Mouse (Mus musculus): ENCODE data around the gene Tspan1. TPM values are rescaled to one million over a fixed set of nuclear protein-coding genes. Genes with fewer than 3 reads are reported as not detected.

Gene Tspan1
- polyA plus RNA-seq, 1 experiment from 2014 or later = 0.10 TPM

GRCm38 (mm10) chr4:116185083-116185482 lies 17.7 kb upstream of the Tspan1 start:
- Histone ChIP-seq H3K9me3 (ENCODE audit: control insufficient read depth, low read length) (no peaks in the 10 kb centered on the region), H3K4me1 (replicated peaks; ENCODE audit: control insufficient read depth, insufficient read depth, low read length) (no peaks in the 10 kb centered on the region), H3K9ac (replicated peaks; ENCODE audit: low read depth, low read length) (no peak overlapping the region), H3K4me2 (ENCODE audit: low read length) (no peak overlapping the region), H3K4me3 (replicated peaks; ENCODE audit: low read length) (no peak overlapping the region), H3K27ac (ENCODE audit: low read length) (no peak overlapping the region), H3K36me3 (ENCODE audit: control insufficient read depth, insufficient read depth) (no peaks in the 10 kb centered on the region), H3K27me3 (replicated peaks; ENCODE audit: control insufficient read depth, insufficient read depth, low read length) (no peaks in the 10 kb centered on the region)
- no peak for ATAC-seq
- WGBS = 90% methylated on average over 4 of the region's 4 CpGs

DNA sequence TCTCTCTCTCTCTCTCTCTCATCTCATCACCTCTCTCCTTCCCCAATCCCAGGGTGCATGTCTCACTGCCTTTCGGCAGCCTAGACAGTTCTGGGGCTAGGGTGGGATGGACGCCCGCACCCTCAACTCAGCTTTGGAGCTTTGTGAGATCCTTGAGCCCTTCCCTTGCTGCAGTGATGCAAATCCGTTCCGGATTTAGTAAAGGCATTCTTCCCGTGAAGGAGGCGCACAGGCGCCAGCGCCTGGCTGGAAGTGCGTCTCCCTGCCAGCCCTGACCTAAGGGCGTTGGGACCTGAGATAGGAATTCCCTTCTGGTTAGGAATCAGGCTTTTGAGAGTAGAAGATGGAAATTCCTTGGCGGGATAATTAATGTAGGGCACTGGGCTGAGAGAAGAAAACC lies 15.3 kb upstream of the Tspan1 start:
- Histone ChIP-seq H3K9ac (replicated peaks; ENCODE audit: low read depth, low read length) (no peak overlapping the region), H3K4me2 (ENCODE audit: low read length) (peak overlapping the region; percentile 25), H3K36me3 (ENCODE audit: control insufficient read depth, insufficient read depth) (no peaks in the 10 kb centered on the region), H3K27me3 (replicated peaks; ENCODE audit: control insufficient read depth, insufficient read depth, low read length) (no peaks in the 10 kb centered on the region), H3K27ac (ENCODE audit: low read length) (no peak overlapping the region), H3K4me1 (replicated peaks; ENCODE audit: control insufficient read depth, insufficient read depth, low read length) (no peaks in the 10 kb centered on the region), H3K4me3 (replicated peaks; ENCODE audit: low read length) (no peak overlapping the region), H3K9me3 (ENCODE audit: control insufficient read depth, low read length) (no peaks in the 10 kb centered on the region)
- 3% methylated on average over 12 of the region's 12 CpGs for WGBS
- no peak for ATAC-seq

DNA sequence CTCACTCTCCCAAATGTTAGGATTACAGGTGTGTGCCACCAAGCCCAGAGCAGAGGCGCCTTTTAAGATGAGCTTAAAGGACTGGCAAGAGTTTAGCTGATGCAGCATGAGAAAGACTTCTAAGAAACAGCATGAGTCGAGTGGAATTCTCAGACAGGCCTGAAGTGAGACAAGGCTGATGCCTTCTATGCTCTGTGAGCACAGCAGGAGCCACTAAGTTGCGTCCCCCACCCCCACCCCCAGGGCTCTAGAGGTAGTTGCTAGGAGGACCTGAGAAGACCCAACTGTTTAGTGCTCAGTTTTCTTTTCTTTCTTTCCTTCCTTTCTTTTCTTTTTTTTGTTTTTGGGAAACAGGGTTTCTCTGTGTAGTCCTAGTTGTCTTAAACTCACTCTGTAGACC lies 14.7 kb upstream of the Tspan1 start:
- no peak overlapping the region for H3K4me2 ChIP-seq (ENCODE audit: low read length)
- no peak for ATAC-seq
- H3K9me3 ChIP-seq (ENCODE audit: control insufficient read depth, low read length) = no peaks in the 10 kb centered on the region

DNA sequence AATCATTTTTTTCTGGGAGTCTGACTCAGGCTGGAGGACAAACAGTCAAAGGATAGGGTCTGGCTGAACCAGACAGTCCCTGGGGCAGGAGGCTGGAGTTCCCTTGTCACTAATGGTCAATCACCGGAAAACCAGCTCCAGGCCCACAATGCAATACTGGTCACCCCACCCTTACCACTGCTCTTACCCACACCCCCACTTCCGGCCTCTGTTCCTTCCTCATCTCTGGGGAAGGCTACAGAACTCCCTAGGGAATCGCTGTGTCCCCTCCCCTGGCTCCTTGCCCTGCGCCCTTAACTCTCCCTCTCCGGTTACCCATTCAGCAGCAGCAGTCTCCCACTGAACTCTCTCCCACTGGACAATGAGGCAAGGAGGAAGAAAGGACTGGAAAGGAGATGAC lies 9.7 kb upstream of the Tspan1 start:
- no peaks in the 10 kb centered on the region for H3K9me3 ChIP-seq (ENCODE audit: control insufficient read depth, low read length)
- H3K27me3 ChIP-seq (replicated peaks; ENCODE audit: control insufficient read depth, insufficient read depth, low read length) = no peaks in the 10 kb centered on the region
- peaks cover 17% of the 10 kb centered on the region for H3K4me1 ChIP-seq (replicated peaks; ENCODE audit: control insufficient read depth, insufficient read depth, low read length)
- H3K9ac ChIP-seq (replicated peaks; ENCODE audit: low read depth, low read length) = no peak overlapping the region
- no peaks in the 10 kb centered on the region for H3K36me3 ChIP-seq (ENCODE audit: control insufficient read depth, insufficient read depth)
- ATAC-seq = 0 out of 2 replicates have a peak, but pooled peaks have one; percentile 4
- no peak overlapping the region for H3K4me3 ChIP-seq (replicated peaks; ENCODE audit: low read length)
- H3K27ac ChIP-seq (ENCODE audit: low read length) = peak overlapping the region; percentile 29; the same call in 1 of the 2 replicates
- 30% methylated on average over 5 of the region's 5 CpGs for WGBS
- H3K4me2 ChIP-seq (ENCODE audit: low read length) = peak overlapping the region; percentile 41; the same call in 1 of the 2 replicates

More for the DNA sequence above, 14.7 kb upstream of the Tspan1 start:
- Histone ChIP-seq H3K4me3 (replicated peaks; ENCODE audit: low read length) (no peak overlapping the region), H3K4me1 (replicated peaks; ENCODE audit: control insufficient read depth, insufficient read depth, low read length) (peaks cover 3% of the 10 kb centered on the region), H3K9ac (replicated peaks; ENCODE audit: low read depth, low read length) (no peak overlapping the region), H3K27ac (ENCODE audit: low read length) (no peak overlapping the region), H3K27me3 (replicated peaks; ENCODE audit: control insufficient read depth, insufficient read depth, low read length) (no peaks in the 10 kb centered on the region), H3K36me3 (ENCODE audit: control insufficient read depth, insufficient read depth) (no peaks in the 10 kb centered on the region)
- WGBS = 23% methylated on average over 3 of the region's 3 CpGs

DNA sequence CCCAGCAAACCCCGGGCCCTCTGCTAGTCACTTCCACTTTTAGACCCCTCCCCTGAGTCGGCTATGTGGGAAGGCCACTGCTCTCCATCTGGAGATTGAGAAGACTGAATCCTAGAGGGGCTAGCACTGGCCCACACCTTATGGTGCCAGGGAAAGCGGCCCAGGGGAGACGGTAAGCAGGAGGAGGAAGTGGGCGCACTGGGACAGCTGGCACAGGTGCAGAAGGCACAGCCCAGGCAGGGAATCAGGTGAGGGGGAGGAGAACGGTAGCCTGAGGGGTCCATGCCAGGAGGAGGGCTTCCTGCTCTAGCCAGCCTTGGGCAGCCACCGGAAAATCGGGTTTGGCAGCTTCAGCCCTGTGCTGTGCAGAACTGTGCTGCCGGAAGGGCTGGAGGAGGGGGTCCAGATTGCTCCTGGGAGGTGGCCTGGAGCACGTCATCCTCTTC lies 9.2 kb upstream of the Tspan1 start:
- Histone ChIP-seq H3K4me1 (replicated peaks; ENCODE audit: control insufficient read depth, insufficient read depth, low read length) (peaks cover 17% of the 10 kb centered on the region), H3K4me3 (replicated peaks; ENCODE audit: low read length) (no peak overlapping the region), H3K9me3 (ENCODE audit: control insufficient read depth, low read length) (no peaks in the 10 kb centered on the region), H3K4me2 (ENCODE audit: low read length) (peak overlapping the region; percentile 41), H3K36me3 (ENCODE audit: control insufficient read depth, insufficient read depth) (no peaks in the 10 kb centered on the region), H3K27me3 (replicated peaks; ENCODE audit: control insufficient read depth, insufficient read depth, low read length) (no peaks in the 10 kb centered on the region), H3K27ac (ENCODE audit: low read length) (peak overlapping the region; percentile 41; the same call in 1 of the 2 replicates), H3K9ac (replicated peaks; ENCODE audit: low read depth, low read length) (peak overlapping the region; percentile 32)
- 18% methylated on average over 10 of the region's 10 CpGs for WGBS
- peak; percentile 89 for ATAC-seq

DNA sequence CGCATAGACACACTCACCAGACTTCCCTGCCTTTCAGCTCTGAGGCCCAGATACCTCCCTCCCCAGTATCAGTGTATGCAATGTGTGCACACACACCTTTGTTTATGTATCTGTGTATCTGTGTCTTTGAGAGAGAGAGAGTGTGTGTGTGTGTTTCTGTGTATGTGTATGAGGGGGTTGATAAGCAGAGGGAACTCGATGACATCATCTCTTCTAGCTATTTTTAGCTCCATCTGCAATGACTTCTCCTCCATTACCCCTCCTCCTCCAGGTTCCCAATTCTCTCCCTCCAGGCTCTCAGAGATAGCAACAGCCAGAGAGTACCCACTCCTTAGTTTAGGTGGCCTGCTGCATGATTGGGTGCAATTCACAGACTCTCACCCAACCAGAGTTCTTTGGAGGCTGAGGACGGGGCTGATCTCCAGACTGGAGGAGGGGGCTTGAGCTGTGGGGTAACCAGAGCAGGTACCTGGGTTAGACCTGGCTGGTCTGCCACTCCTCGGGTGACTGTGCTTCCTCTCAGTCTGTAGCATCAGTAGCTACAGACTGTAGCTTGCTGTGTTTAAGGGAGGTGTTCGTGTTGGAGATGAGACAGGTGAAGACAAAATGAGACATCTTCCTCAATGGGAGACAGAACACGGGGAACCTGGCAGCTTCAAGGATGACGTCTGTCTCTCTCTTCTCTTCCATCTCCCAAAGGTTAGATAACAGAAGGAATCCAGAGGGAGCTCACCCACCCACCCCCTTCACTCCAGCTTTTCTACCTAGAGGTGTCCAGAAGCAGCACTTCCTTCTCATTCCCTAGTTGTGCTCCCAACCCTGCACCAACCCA lies 8.5 kb upstream of the Tspan1 start:
- WGBS = 77% methylated on average over 7 of the region's 7 CpGs
- H3K27me3 ChIP-seq (replicated peaks; ENCODE audit: control insufficient read depth, insufficient read depth, low read length) = no peaks in the 10 kb centered on the region
- ATAC-seq = peak; percentile 57
- no peaks in the 10 kb centered on the region for H3K36me3 ChIP-seq (ENCODE audit: control insufficient read depth, insufficient read depth)
- H3K9ac ChIP-seq (replicated peaks; ENCODE audit: low read depth, low read length) = no peak overlapping the region
- H3K9me3 ChIP-seq (ENCODE audit: control insufficient read depth, low read length) = no peaks in the 10 kb centered on the region
- H3K4me1 ChIP-seq (replicated peaks; ENCODE audit: control insufficient read depth, insufficient read depth, low read length) = peaks cover 17% of the 10 kb centered on the region
- H3K27ac ChIP-seq (ENCODE audit: low read length) = 0 out of 2 replicates have a peak overlapping the region, but pooled peaks have one; percentile 41
- H3K4me2 ChIP-seq (ENCODE audit: low read length) = peak overlapping the region; percentile 41
- H3K4me3 ChIP-seq (replicated peaks; ENCODE audit: low read length) = no peak overlapping the region

DNA sequence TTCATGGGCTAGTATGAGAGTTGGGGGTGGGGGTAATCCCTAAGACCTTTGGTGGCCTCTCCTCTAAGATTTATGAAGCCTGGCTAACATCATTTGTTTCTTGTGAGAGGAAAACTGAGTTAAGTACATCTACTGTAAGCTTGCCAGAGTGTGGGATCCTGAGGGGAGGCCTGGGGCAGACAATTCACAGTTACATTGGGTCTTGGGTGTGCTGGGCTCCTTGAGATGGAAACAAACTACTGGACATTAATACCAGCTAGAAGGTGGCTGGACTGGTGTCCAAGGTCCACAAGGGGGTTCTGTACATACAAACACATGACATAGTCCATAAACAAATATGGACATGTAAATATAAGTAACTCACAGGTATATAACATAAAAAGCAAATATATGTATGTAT lies 7.7 kb upstream of the Tspan1 start:
- no peaks in the 10 kb centered on the region for H3K36me3 ChIP-seq (ENCODE audit: control insufficient read depth, insufficient read depth)
- H3K4me3 ChIP-seq (replicated peaks; ENCODE audit: low read length) = no peak overlapping the region
- H3K9ac ChIP-seq (replicated peaks; ENCODE audit: low read depth, low read length) = no peak overlapping the region
- ATAC-seq = no peak
- peaks cover 17% of the 10 kb centered on the region for H3K4me1 ChIP-seq (replicated peaks; ENCODE audit: control insufficient read depth, insufficient read depth, low read length)
- no peak overlapping the region for H3K27ac ChIP-seq (ENCODE audit: low read length)
- no peak overlapping the region for H3K4me2 ChIP-seq (ENCODE audit: low read length)
- no peaks in the 10 kb centered on the region for H3K27me3 ChIP-seq (replicated peaks; ENCODE audit: control insufficient read depth, insufficient read depth, low read length)
- H3K9me3 ChIP-seq (ENCODE audit: control insufficient read depth, low read length) = no peaks in the 10 kb centered on the region

DNA sequence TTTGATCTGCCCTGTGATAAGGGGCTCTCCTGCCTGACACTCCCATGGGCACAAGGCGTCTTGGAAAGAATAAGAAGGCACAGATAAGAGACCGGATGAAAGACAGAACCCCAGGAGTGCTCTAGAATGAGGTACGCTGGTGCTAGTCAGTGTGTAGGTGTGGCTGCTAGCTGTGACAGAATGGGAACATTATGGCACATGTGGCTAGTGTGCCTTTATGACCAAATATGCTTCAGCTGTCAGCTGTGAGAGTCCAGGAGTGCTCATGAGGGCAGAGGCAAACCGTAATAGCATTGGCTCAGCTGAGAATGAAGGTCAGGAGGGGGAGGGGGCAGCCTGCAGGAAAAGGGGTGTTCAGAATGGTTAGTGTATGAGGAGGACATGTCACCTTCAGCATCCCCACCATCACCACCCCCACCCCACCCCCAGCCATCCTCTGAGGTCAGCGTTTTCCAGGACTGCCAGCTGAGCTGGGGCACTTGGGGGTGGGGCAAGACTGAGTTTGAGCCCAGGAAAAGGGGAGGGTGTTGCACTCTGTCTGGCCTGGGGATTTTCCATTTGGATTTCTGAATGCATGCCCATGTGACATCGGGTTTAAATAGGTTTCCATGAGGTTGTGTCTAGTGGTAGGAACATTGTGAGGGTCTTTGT lies 7.2 kb upstream of the Tspan1 start:
- Histone ChIP-seq H3K9ac (replicated peaks; ENCODE audit: low read depth, low read length) (no peak overlapping the region), H3K27ac (ENCODE audit: low read length) (no peak overlapping the region), H3K4me3 (replicated peaks; ENCODE audit: low read length) (no peak overlapping the region), H3K4me1 (replicated peaks; ENCODE audit: control insufficient read depth, insufficient read depth, low read length) (peaks cover 17% of the 10 kb centered on the region), H3K27me3 (replicated peaks; ENCODE audit: control insufficient read depth, insufficient read depth, low read length) (no peaks in the 10 kb centered on the region), H3K4me2 (ENCODE audit: low read length) (no peak overlapping the region), H3K36me3 (ENCODE audit: control insufficient read depth, insufficient read depth) (no peaks in the 10 kb centered on the region), H3K9me3 (ENCODE audit: control insufficient read depth, low read length) (no peaks in the 10 kb centered on the region)
- no peak for ATAC-seq
- 46% methylated on average over 6 of the region's 6 CpGs for WGBS

DNA sequence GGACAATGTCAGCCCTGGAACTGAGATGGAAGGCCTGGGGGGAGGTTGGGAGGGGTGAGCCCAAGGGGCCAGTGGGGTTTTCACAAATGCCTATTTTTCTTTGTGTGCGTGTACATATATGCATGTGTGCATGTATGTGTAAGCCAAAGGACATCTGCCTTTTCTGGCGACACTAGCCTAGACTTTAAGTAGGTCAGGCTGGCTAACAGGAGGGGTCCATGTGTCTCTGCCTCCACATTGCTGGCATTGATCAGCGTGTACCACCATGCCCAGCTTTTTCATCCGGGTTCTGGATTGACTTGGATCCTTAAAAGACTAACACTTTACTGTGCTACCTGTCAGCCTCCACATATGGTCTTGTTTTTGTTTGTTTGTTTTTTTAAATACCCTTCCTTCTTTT lies 6.4 kb upstream of the Tspan1 start:
- no peak overlapping the region for H3K27ac ChIP-seq (ENCODE audit: low read length)
- no peak overlapping the region for H3K4me2 ChIP-seq (ENCODE audit: low read length)
- H3K9me3 ChIP-seq (ENCODE audit: control insufficient read depth, low read length) = no peaks in the 10 kb centered on the region
- peaks cover 17% of the 10 kb centered on the region for H3K4me1 ChIP-seq (replicated peaks; ENCODE audit: control insufficient read depth, insufficient read depth, low read length)
- no peak overlapping the region for H3K4me3 ChIP-seq (replicated peaks; ENCODE audit: low read length)
- ATAC-seq = no peak
- 89% methylated on average over 4 of the region's 4 CpGs for WGBS
- no peaks in the 10 kb centered on the region for H3K27me3 ChIP-seq (replicated peaks; ENCODE audit: control insufficient read depth, insufficient read depth, low read length)
- H3K36me3 ChIP-seq (ENCODE audit: control insufficient read depth, insufficient read depth) = no peaks in the 10 kb centered on the region
- H3K9ac ChIP-seq (replicated peaks; ENCODE audit: low read depth, low read length) = no peak overlapping the region
